ENCODE assay signal across 20 mouse cellular contexts in the genomic region with DNA sequence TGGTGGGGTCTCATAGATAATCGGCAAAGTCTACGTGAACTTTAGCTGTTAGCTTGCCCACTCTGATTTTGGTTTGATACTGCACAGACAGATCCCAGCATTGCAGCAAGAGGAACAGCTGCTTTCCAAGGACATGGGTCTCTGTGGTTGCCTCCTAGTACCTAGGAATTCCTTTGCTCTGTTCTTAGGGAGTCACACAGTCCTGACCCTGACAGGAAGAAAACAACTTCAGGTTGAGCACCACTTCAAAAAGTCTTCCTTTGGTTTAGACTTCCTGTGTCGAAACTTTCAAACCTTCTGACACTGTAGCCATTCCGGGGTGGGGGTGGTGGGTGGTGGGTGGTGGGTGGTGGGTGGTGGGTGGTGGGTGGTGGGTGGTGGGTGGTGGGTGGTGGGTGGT. TPM values are rescaled to one million over a fixed set of nuclear protein-coding genes. Genes with fewer than 3 reads are reported as not detected.
DNase-seq lines count a peak whose midpoint lies in the region; ATAC-seq and TF ChIP-seq lines count a peak whose summit lies in the region.
"Had no signal": no experiment of that assay in that cellular context is flagged by ENCODE, and none has a peak within 500 bp of the region (broad histone marks: within the 10 kb centered on the region; RNA-seq: fewer than 3 reads in every experiment).

No protein-coding gene starts in this region.

- TF ChIP-seq POLR2A in lung, adult 2 months (IDR thresholded peaks at IDR 0.05; ENCODE audit: borderline replicate concordance, extremely low read depth, low read depth, low read length), result no peak

- H3K4me1 ChIP-seq in lung, embryonic 16.5 days (replicated peaks; ENCODE audit: control insufficient read depth, insufficient read depth, low read length), result peaks cover 6% of the 10 kb centered on the region
- 0 out of 2 replicates have a peak, but pooled peaks cover 2% of the 10 kb centered on the region for H3K4me1 ChIP-seq in lung, adult 2 months (ENCODE audit: control insufficient read depth, insufficient read depth, low read length)
- no peaks in the 10 kb centered on the region for H3K4me1 ChIP-seq in neural tube, embryonic 15.5 days
- H3K4me1 ChIP-seq: kidney, embryonic 15.5 days; midbrain, embryonic 15.5 days; neural tube, embryonic 13.5 days had no signal

- H3K4me3 ChIP-seq in lung, embryonic 16.5 days (ENCODE audit: low read length), result no peak overlapping the region
- H3K4me3 ChIP-seq in lung, adult 2 months (replicated peaks; ENCODE audit: extremely low read depth, low read depth, low read length), result no peak overlapping the region
- H3K4me3 ChIP-seq in neural tube, embryonic 15.5 days (replicated peaks), result no peak overlapping the region
- H3K4me3 ChIP-seq: gastrocnemius, adult 2 months; heart, embryonic 10.5 days; kidney, embryonic 15.5 days; midbrain, embryonic 15.5 days; neural tube, embryonic 13.5 days had no signal

- H3K9ac ChIP-seq in lung, embryonic 16.5 days (ENCODE audit: low read length), result no peak overlapping the region
- no peak overlapping the region for H3K9ac ChIP-seq in neural tube, embryonic 15.5 days (replicated peaks)
- H3K9ac ChIP-seq: kidney, embryonic 15.5 days; midbrain, embryonic 15.5 days; neural tube, embryonic 13.5 days had no signal

- ATAC-seq in lung, embryonic 16.5 days (ENCODE audit: low read depth), result peak; percentile 44
- peak; percentile 36 for ATAC-seq in activated CD4-positive, CD25-positive, alpha-beta regulatory T cell, adult 4 months
- no peak for ATAC-seq in neural tube, embryonic 15.5 days (ENCODE audit: low FRiP score)
- ATAC-seq: forebrain, embryonic 14.5 days; hindbrain, embryonic 16.5 days; intestine, postnatal 0 days; midbrain, embryonic 15.5 days had no signal

- no peaks in the 10 kb centered on the region for H3K27me3 ChIP-seq in lung, embryonic 16.5 days (ENCODE audit: control insufficient read depth, insufficient read depth, low read depth, low read length)
- H3K27me3 ChIP-seq in neural tube, embryonic 15.5 days (replicated peaks), result no peaks in the 10 kb centered on the region
- H3K27me3 ChIP-seq: kidney, embryonic 15.5 days; midbrain, embryonic 15.5 days; neural tube, embryonic 13.5 days had no signal

- WGBS in lung, embryonic 16.5 days, result 65% methylated on average over 4 of the region's 4 CpGs
- WGBS in lung, adult 2 months, result 46% methylated on average over 4 of the region's 4 CpGs
- 95% methylated on average over 4 of the region's 4 CpGs for WGBS in neural tube, embryonic 15.5 days

- H3K9me3 ChIP-seq in lung, embryonic 16.5 days (ENCODE audit: control insufficient read depth, low read length), result no peaks in the 10 kb centered on the region
- no peaks in the 10 kb centered on the region for H3K9me3 ChIP-seq in neural tube, embryonic 15.5 days (replicated peaks)
- H3K9me3 ChIP-seq: heart, embryonic 10.5 days; kidney, embryonic 15.5 days; midbrain, embryonic 15.5 days; neural tube, embryonic 13.5 days had no signal

- peak overlapping the region; percentile 86 for H3K27ac ChIP-seq in lung, embryonic 16.5 days (ENCODE audit: low read length)
- H3K27ac ChIP-seq in neural tube, embryonic 15.5 days (replicated peaks), result no peak overlapping the region
- H3K27ac ChIP-seq: gastrocnemius, adult 2 months; heart, embryonic 10.5 days; kidney, embryonic 15.5 days; midbrain, embryonic 15.5 days; neural tube, embryonic 13.5 days had no signal

- no peak for DNase-seq in lung, adult 2 months
- DNase-seq in CD4-positive helper T cell, adult 2 months (ENCODE audit: low read depth, low spot score), result peak; percentile 66
- DNase-seq in lung, postnatal 36 days, result peak; percentile 71
- DNase-seq in ovary, postnatal 10 days (ENCODE audit: low spot score), result no peak
- DNase-seq in c-Kit-positive CD71-positive TER-119-positive erythroid progenitor cells, embryonic 14.5 days (ENCODE audit: low spot score), result no peak
- DNase-seq: adrenal gland, postnatal 14 days; cerebellum, adult 8-10 months; gastrocnemius, adult 2 months; kidney, postnatal 36 days; layer of hippocampus, postnatal 36 days had no signal

- H3K4me2 ChIP-seq in lung, embryonic 16.5 days (ENCODE audit: low read depth, low read length), result peak overlapping the region; percentile 18; the same call in 1 of the 2 replicates
- no peak overlapping the region for H3K4me2 ChIP-seq in neural tube, embryonic 15.5 days
- H3K4me2 ChIP-seq: kidney, embryonic 15.5 days; midbrain, embryonic 15.5 days; neural tube, embryonic 13.5 days had no signal

- H3K36me3 ChIP-seq in lung, embryonic 16.5 days (ENCODE audit: control insufficient read depth, insufficient read depth, low read length), result no peaks in the 10 kb centered on the region
- no peaks in the 10 kb centered on the region for H3K36me3 ChIP-seq in neural tube, embryonic 15.5 days
- H3K36me3 ChIP-seq: heart, embryonic 10.5 days; kidney, embryonic 15.5 days; midbrain, embryonic 15.5 days; neural tube, embryonic 13.5 days had no signal

- TF ChIP-seq CTCF in lung, adult 2 months (IDR thresholded peaks at IDR 0.05; ENCODE audit: insufficient read depth, low read length), result no peak

RNA-seq across cellular contexts. Expression of gene Rap1b, which starts 18.4 kb away (rescaled TPM):
- 215 and 222 TPM in 2 replicates for polyA plus RNA-seq in lung, embryonic 16.5 days (2015; fragmentation: Nextera tagmentation; extraction: Ambion mirVana)
- polyA plus RNA-seq in lung, adult 2 months (2012; rRNA removed), result 57.1 and 71.7 TPM in 2 replicates
- 100 to 1,000 TPM in 1 of 2 experiments, 10 to 100 TPM in 1; 83.0 to 107 TPM for polyA plus RNA-seq in activated CD4-positive, CD25-positive, alpha-beta regulatory T cell, adult 4 months (2017; shearing (Covaris generic))
- 165 and 174 TPM in 2 replicates for polyA plus RNA-seq in neural tube, embryonic 15.5 days (2015; fragmentation: Nextera tagmentation; extraction: Ambion mirVana)

Comparison
In these comparisons a context has a peak if more than half of its experiments do, and no peak if none do; other contexts are left out.
1. DNase-seq: peak in CD4-positive helper T cell, adult 2 months (single experiment) and lung, postnatal 36 days (single experiment); none in lung, adult 2 months (single experiment), ovary, postnatal 10 days (single experiment) and c-Kit-positive CD71-positive TER-119-positive erythroid progenitor cells, embryonic 14.5 days (single experiment).